Mouse (Mus musculus) cerebellum, adult 2 months (tissue): ENCODE data around the gene Mtap.

Source experiments
- CTCF ChIP-seq: fragments of 200-500 bp; IDR thresholded peaks from 2 replicates; pipeline ENCODE4 v1.5.1; 2011; ENCODE audit warnings: low read depth, mild to moderate bottlenecking, control low read depth, low read length, moderate library complexity, borderline replicate concordance; ENCODE audit not compliant: insufficient read depth
- POLR2A ChIP-seq: fragments of 200-500 bp; IDR thresholded peaks from 2 replicates; pipeline ENCODE4 v1.6.1; 2011; ENCODE audit warnings: low read length, control low read depth, borderline replicate concordance; ENCODE audit not compliant: insufficient read depth

GRCm38 (mm10) chr4:89120353-89120752, 16.6 kb upstream of the Mtap start:
- no peak for TF ChIP-seq CTCF
- no peak for TF ChIP-seq POLR2A
